In genomic region chr13:52469795-52470690, GRCm38 (mm10) we compare ENCODE assay signal across 8 mouse cellular contexts.
DNase-seq lines count a peak whose midpoint lies in the region; ATAC-seq and TF ChIP-seq lines count a peak whose summit lies in the region.

No protein-coding gene starts in this region.

- no peak overlapping the region for H3K27ac ChIP-seq in liver, postnatal 0 days (ENCODE audit: low read depth)
- H3K27ac ChIP-seq in forebrain, embryonic 11.5 days (ENCODE audit: low read depth, low read length): peak overlapping the region; percentile 48
- no peak overlapping the region for H3K27ac ChIP-seq in stomach, postnatal 0 days (replicated peaks)
- H3K27ac ChIP-seq in liver, embryonic 11.5 days (ENCODE audit: low read depth, low read length): no peak overlapping the region

- 58% methylated on average over 10 of the region's 10 CpGs for WGBS in liver, postnatal 0 days (ENCODE audit: insufficient replicate concordance)
- WGBS in forebrain, embryonic 11.5 days: 22% methylated on average over 10 of the region's 10 CpGs
- WGBS in stomach, postnatal 0 days: 25% methylated on average over 10 of the region's 10 CpGs
- WGBS in liver, embryonic 11.5 days: 59% methylated on average over 10 of the region's 10 CpGs

- H3K4me2 ChIP-seq in liver, postnatal 0 days (ENCODE audit: low read depth, low read length): no peak overlapping the region
- H3K4me2 ChIP-seq in forebrain, embryonic 11.5 days (ENCODE audit: low read depth, low read length, severe bottlenecking): no peak overlapping the region
- H3K4me2 ChIP-seq in stomach, postnatal 0 days (replicated peaks; ENCODE audit: low read depth): no peak overlapping the region
- H3K4me2 ChIP-seq in liver, embryonic 11.5 days: no peak overlapping the region

- no peak for TF ChIP-seq EP300 in liver, postnatal 0 days (IDR thresholded peaks at IDR 0.05; ENCODE audit: low read depth)
- no peak for TF ChIP-seq EP300 in stomach, postnatal 0 days (optimal IDR thresholded peaks at IDR 0.05)

- no peak for TF ChIP-seq CTCF in liver, postnatal 0 days (IDR thresholded peaks at IDR 0.05; ENCODE audit: low read depth)
- TF ChIP-seq CTCF in stomach, postnatal 0 days (IDR thresholded peaks at IDR 0.05; ENCODE audit: low read depth): no peak

- ATAC-seq in liver, postnatal 0 days: no peak
- peak; percentile 83 for ATAC-seq in forebrain, embryonic 11.5 days (replicated peaks; ENCODE audit: low FRiP score)
- ATAC-seq in stomach, postnatal 0 days (ENCODE audit: low FRiP score, low TSS enrichment): peak; percentile 49; the same call in 1 of the 2 replicates
- no peak for ATAC-seq in liver, embryonic 11.5 days (replicated peaks; ENCODE audit: low FRiP score)

- peak; percentile 6 for DNase-seq in liver
- DNase-seq in liver, postnatal 0 days: no peak
- DNase-seq in adrenal gland, postnatal 36 days: peak; percentile 59 to 61
- peak; percentile 83 for DNase-seq in forebrain, embryonic 11.5 days (ENCODE audit: low spot score)
- peak; percentile 26 to 44 for DNase-seq in left cerebral cortex, adult 9 months (ENCODE audit: low spot score in 2 of 2)
- peak; percentile 37 for DNase-seq in stomach, postnatal 0 days (ENCODE audit: low spot score)
- no peak for DNase-seq in spleen, adult 12 weeks (ENCODE audit: low spot score)
- DNase-seq in liver, embryonic 11.5 days (ENCODE audit: low spot score): no peak

- H3K9ac ChIP-seq in liver, postnatal 0 days (replicated peaks): no peak overlapping the region
- no peak overlapping the region for H3K9ac ChIP-seq in forebrain, embryonic 11.5 days (ENCODE audit: low read length)
- no peak overlapping the region for H3K9ac ChIP-seq in stomach, postnatal 0 days (ENCODE audit: low read length)
- H3K9ac ChIP-seq in liver, embryonic 11.5 days (ENCODE audit: low read depth, low read length): no peak overlapping the region

- no peaks in the 10 kb centered on the region for H3K9me3 ChIP-seq in liver, postnatal 0 days (ENCODE audit: low read length)
- no peaks in the 10 kb centered on the region for H3K9me3 ChIP-seq in forebrain, embryonic 11.5 days (ENCODE audit: control insufficient read depth, low read length)
- no peaks in the 10 kb centered on the region for H3K9me3 ChIP-seq in stomach, postnatal 0 days (ENCODE audit: control insufficient read depth, low read length)
- H3K9me3 ChIP-seq in liver, embryonic 11.5 days (ENCODE audit: control insufficient read depth, low read length): no peaks in the 10 kb centered on the region

- H3K4me3 ChIP-seq in liver, postnatal 0 days (ENCODE audit: low read depth, low read length): no peak overlapping the region
- H3K4me3 ChIP-seq in forebrain, embryonic 11.5 days (ENCODE audit: low read depth, low read length): no peak overlapping the region
- H3K4me3 ChIP-seq in stomach, postnatal 0 days (ENCODE audit: low read depth, low read length): no peak overlapping the region
- no peak overlapping the region for H3K4me3 ChIP-seq in liver, embryonic 11.5 days (ENCODE audit: low read depth, low read length)

- H3K36me3 ChIP-seq in liver, postnatal 0 days (replicated peaks; ENCODE audit: insufficient read depth, low read length): no peaks in the 10 kb centered on the region
- no peaks in the 10 kb centered on the region for H3K36me3 ChIP-seq in forebrain, embryonic 11.5 days (ENCODE audit: control insufficient read depth, insufficient read depth, low read length)
- no peaks in the 10 kb centered on the region for H3K36me3 ChIP-seq in stomach, postnatal 0 days (ENCODE audit: control insufficient read depth, insufficient read depth, low read length)
- H3K36me3 ChIP-seq in liver, embryonic 11.5 days (ENCODE audit: control insufficient read depth, insufficient read depth, low read length): no peaks in the 10 kb centered on the region

- no peaks in the 10 kb centered on the region for H3K27me3 ChIP-seq in liver, postnatal 0 days (ENCODE audit: insufficient read depth, low read length)
- peaks cover 5% of the 10 kb centered on the region for H3K27me3 ChIP-seq in forebrain, embryonic 11.5 days (ENCODE audit: control insufficient read depth, insufficient read depth, low read length)
- H3K27me3 ChIP-seq in stomach, postnatal 0 days (ENCODE audit: control insufficient read depth, insufficient read depth, low read length): no peaks in the 10 kb centered on the region
- H3K27me3 ChIP-seq in liver, embryonic 11.5 days (replicated peaks; ENCODE audit: control insufficient read depth, insufficient read depth, low read length): no peaks in the 10 kb centered on the region

- no peaks in the 10 kb centered on the region for H3K4me1 ChIP-seq in liver, postnatal 0 days (ENCODE audit: insufficient read depth)
- peaks cover 10% of the 10 kb centered on the region; the same call in 1 of the 2 replicates for H3K4me1 ChIP-seq in forebrain, embryonic 11.5 days (replicated peaks; ENCODE audit: control insufficient read depth, insufficient read depth, low read length)
- H3K4me1 ChIP-seq in stomach, postnatal 0 days (replicated peaks; ENCODE audit: control insufficient read depth, insufficient read depth): no peaks in the 10 kb centered on the region; the same call in 1 of the 2 replicates
- no peaks in the 10 kb centered on the region for H3K4me1 ChIP-seq in liver, embryonic 11.5 days (replicated peaks; ENCODE audit: control insufficient read depth, insufficient read depth, low read length)

Comparison
In these comparisons a context has a peak if more than half of its experiments do, and no peak if none do; other contexts are left out.
1. DNase-seq: peak in liver (single experiment), adrenal gland, postnatal 36 days (2 of 2), forebrain, embryonic 11.5 days (single experiment), left cerebral cortex, adult 9 months (2 of 2) and stomach, postnatal 0 days (single experiment); none in liver, postnatal 0 days (single experiment), spleen, adult 12 weeks (single experiment) and liver, embryonic 11.5 days (single experiment).
2. ATAC-seq: peak in forebrain, embryonic 11.5 days (single experiment) and stomach, postnatal 0 days (single experiment); none in liver, postnatal 0 days (single experiment) and liver, embryonic 11.5 days (single experiment).